Mouse (Mus musculus): ENCODE measurements around the gene Hgfac.

The Hgfac gene

GRCm38 (mm10) chr5:35037438-35037837, 3.9 kb upstream of the Hgfac start:
- DNase-seq (ENCODE audit: low read depth, low spot score) = no peak

- no peak for DNase-seq (ENCODE audit: low read depth, low spot score)
These were observed 1.3 kb downstream of the Hgfac start for GRCm38 (mm10) chr5:35042431-35043109.

- peak; percentile 73 for DNase-seq (ENCODE audit: low read depth, low spot score)
These were observed 1.8 kb downstream of the Hgfac start for GRCm38 (mm10) chr5:35043110-35043451.

- no peak for DNase-seq (ENCODE audit: low read depth, low spot score)
These were observed 9.2 kb downstream of the Hgfac start for GRCm38 (mm10) chr5:35050541-35050940.

GRCm38 (mm10) chr5:35054628-35055027, 13.3 kb downstream of the Hgfac start:
- no peak for DNase-seq (ENCODE audit: low read depth, low spot score)

GRCm38 (mm10) chr5:35055076-35055475, 13.8 kb downstream of the Hgfac start:
- peak; percentile 12 for DNase-seq (ENCODE audit: low read depth, low spot score)

GRCm38 (mm10) chr5:35056604-35057432, 15.5 kb downstream of the Hgfac start, which contains the start of gene Dok7:
Gene Dok7, plus strand, starts transcription at chr5:35056766.
- DNase-seq (ENCODE audit: low read depth, low spot score) = peak; percentile 35

GRCm38 (mm10) chr5:35057582-35057981, 16.3 kb downstream of the Hgfac start:
- no peak for DNase-seq (ENCODE audit: low read depth, low spot score)

- DNase-seq (ENCODE audit: low read depth, low spot score) = no peak
These were observed 16.9 kb downstream of the Hgfac start for GRCm38 (mm10) chr5:35058216-35058615.

- DNase-seq (ENCODE audit: low read depth, low spot score) = no peak
These were observed 18.8 kb downstream of the Hgfac start for GRCm38 (mm10) chr5:35060098-35060497.

- DNase-seq (ENCODE audit: low read depth, low spot score) = no peak
These were observed 28.5 kb downstream of the Hgfac start for GRCm38 (mm10) chr5:35069841-35070240.

GRCm38 (mm10) chr5:35070314-35070713, 29.0 kb downstream of the Hgfac start:
- no peak for DNase-seq (ENCODE audit: low read depth, low spot score)

GRCm38 (mm10) chr5:35070953-35071352, 29.6 kb downstream of the Hgfac start:
- no peak for DNase-seq (ENCODE audit: low read depth, low spot score)

- no peak for DNase-seq (ENCODE audit: low read depth, low spot score)
These were observed 30.5 kb downstream of the Hgfac start for GRCm38 (mm10) chr5:35071855-35072254.

GRCm38 (mm10) chr5:35073235-35073634, 31.9 kb downstream of the Hgfac start:
- DNase-seq (ENCODE audit: low read depth, low spot score) = no peak

GRCm38 (mm10) chr5:35073992-35074391, 32.7 kb downstream of the Hgfac start:
- DNase-seq (ENCODE audit: low read depth, low spot score) = no peak

- no peak for DNase-seq (ENCODE audit: low read depth, low spot score)
These were observed 35.1 kb downstream of the Hgfac start for GRCm38 (mm10) chr5:35076369-35076768.

GRCm38 (mm10) chr5:35079101-35079500, 37.8 kb downstream of the Hgfac start:
- DNase-seq (ENCODE audit: low read depth, low spot score) = no peak

GRCm38 (mm10) chr5:35084913-35085312, 43.6 kb downstream of the Hgfac start:
- no peak for DNase-seq (ENCODE audit: low read depth, low spot score)

- DNase-seq (ENCODE audit: low read depth, low spot score) = peak; percentile 86
These were observed 47.7 kb downstream of the Hgfac start for GRCm38 (mm10) chr5:35088785-35089613.

GRCm38 (mm10) chr5:35089614-35089963, 48.3 kb downstream of the Hgfac start:
- DNase-seq (ENCODE audit: low read depth, low spot score) = no peak

GRCm38 (mm10) chr5:35091636-35092035, 50.3 kb downstream of the Hgfac start:
- no peak for DNase-seq (ENCODE audit: low read depth, low spot score)
